Mouse (Mus musculus) layer of hippocampus, adult 11-12 months (tissue): Measurements from ENCODE around the gene Abi1.
"Not testable (repeated sequence)": the region's sequence is repeated elsewhere in the genome, so short reads cannot be mapped to it uniquely, and the experiment has no call there.

Experiments
- DNase-seq: peaks from one replicate; pipeline ENCODE4 v3.0.0; 2022; ENCODE audit warnings: low spot score

The Abi1 gene

DNA sequence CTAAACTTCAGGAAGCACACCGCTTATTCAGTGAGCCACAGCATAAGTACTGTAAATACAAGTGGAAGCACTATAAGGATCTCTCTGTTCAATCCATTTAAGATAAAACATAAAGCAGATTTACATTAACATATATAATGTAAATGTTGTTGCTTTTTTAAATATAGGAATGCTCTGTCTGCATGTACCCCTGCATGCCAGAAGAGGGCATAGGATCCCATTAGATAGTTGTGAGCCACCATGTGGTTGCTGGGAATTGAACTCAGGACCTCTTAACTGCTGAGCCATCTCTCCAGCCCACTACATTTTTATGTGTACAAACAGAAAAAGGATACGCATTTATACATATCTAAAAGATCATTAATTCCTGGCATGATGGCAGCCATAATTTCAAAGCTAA lies 78.4 kb downstream of the Abi1 start:
- DNase-seq = no peak

DNA sequence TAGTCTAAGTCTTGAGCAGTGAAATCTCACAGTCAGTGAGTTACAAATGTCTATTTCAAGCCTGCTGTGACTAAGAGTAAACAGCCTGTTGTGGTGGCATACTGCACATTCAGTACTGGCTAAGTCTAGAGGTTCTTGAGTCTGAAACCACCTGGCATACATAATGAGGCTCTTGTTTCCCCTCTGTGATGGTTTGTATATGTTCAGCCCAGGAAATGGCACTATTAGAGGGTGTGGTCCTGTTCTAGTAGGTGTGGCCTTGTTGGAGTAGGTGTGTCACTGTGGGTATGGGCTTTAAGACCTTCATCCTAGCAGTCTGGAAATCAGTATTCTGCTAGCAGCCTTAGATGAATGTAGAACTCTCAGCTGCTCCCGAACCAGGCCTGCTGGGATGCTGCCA lies 82.6 kb downstream of the Abi1 start:
- no peak for DNase-seq

DNA sequence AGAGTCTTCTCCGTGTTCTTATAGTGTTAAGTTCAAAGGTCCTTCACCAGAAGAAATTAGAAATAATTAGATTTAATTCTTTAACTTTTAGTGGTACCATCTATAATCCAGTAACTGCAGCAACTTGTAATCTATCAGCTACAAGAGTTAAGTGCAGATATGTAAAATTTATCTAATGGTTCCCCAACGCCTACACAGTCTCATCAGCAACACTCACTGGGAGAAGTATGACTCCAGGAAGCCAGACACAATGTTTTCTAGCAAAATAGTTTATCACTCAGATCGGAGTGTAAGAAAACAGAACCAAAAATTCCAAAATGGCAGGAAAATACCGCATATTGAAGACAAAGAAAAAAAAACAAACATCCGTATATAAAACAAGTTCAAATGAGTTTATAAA lies 84.1 kb downstream of the Abi1 start:
- DNase-seq = no peak

DNA sequence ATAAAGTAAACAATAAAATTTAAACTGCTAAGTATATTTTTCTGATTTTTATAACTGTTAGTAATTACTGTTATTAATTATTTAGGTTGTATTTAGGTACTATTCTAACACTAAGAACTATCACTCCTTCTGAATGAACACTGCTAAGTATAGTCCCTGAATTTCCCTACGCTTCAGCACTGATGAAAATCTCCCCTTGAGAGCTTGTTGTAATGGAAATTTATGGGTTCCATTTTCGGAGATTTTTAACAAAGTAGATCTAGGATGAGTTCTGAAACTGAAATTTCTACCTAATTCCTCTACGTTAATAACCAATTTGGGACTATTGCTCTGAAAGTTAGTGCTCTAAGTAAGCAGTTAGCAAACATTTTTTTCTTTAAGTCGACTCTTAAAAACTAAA lies 85.8 kb downstream of the Abi1 start:
- DNase-seq = no peak

DNA sequence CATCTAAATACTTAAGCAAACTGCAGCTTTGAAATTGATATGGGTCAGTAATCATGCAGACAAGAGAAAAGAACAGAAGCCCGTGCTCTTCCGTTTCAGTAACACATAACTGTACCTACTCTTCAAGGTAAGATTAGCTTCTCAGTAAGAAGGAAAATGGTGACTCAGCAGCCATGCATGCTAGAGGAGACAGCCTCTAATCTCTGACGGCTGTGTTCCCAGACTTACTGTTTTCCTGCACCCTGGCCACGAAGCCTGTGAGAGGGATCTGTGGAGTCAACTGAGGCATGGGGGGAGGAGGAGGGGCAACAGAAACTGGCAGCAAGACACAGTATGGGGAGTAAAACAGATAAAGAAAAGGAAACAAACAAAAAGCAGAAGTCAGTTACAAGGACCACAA lies 90.1 kb downstream of the Abi1 start:
- DNase-seq = no peak

DNA sequence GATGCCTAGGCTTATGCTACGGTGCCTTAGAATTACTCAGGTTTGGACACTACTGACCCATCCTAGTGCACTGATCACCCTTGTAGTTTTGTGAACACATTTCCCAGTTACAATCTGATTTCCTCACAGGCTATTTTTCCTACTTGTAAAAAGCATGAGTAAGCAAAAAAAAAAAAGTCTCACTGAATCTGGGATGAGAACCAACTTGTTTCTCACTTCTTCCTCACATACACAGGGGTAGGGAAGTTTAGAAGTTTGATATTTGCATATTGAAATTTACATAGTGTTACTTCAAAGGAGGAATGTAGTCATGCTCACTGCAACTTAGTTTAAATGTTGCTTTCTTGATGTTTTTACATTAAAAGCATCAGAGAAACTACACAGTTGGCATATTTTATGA lies 106.5 kb downstream of the Abi1 start:
- no peak for DNase-seq

DNA sequence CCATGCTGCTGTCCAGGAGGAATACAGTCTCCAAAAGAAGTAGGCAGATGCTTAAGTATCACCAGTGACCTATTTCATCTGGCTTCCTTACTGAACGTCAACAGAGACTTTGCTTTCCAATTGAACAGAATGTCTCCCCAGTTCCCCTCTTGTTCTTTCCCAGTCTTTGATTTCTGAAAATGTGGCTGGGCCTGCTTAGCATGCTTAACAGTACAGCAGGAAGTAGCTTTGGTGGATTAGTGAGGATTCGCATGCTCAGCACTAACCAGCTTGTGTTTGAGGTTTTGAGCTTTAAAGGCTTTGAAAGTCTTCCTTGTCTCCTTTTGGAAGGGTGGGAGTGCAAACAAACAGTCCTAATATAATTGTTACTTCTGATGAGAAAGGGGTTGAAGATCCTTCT lies 111.8 kb downstream of the Abi1 start:
- DNase-seq = no peak

DNA sequence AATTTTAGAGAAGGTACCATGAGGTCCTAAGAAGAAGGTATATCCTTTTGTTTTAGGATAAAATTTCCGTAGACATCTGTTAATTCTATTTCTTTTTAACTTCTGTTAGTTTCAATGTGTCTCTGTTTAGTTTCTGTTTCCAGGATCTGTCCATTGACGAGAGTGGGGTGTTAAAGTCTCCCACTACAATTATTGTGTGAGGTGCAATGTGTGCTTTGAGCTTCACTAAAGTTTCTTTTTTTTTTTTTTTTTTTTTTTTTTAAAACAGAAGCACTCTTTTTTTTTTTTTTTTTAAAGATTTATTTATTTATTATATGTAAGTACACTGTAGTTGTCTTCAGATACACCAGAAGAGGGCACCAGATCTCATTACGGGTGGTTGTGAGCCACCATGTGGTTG lies 114.1 kb downstream of the Abi1 start:
- DNase-seq = not testable (repeated sequence)

DNA sequence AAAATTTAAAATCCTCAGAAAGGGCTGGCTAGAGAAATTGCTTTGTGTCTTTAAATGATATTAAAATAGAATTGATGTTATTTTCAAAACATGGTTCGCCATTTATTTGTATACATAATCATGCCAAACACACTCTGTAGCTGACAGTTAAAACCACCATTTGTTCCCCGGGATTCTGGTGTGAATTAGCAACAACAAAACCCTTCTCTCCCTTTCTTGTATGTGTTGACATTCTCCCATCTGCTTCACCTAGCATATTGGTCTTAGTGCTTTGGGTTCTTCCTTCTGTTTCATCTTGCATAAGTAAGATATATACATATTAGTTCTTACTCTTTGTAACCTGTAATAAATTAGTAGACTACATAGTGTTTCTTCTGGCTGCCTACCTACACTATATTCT lies 121.4 kb downstream of the Abi1 start:
- DNase-seq = no peak

DNA sequence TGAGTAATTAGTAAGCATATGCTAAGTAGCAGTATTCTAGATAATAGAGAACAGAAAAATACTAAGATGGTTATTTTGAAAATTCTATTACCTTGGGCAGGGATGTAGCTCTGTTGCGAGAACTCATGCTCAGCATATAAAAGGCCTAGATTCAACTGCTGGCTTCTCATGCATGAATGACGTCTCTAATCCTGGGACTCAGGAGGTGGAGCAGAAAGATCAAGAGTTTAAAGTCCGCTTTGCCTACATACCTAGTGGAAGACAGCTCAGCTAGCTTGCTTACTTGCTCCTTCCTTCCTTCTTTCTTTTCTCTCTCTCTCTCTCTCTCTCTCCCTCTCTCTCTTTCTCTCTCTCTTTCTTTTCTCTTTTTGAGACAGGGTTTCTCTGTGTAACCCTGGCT lies 125.6 kb downstream of the Abi1 start:
- no peak for DNase-seq

DNA sequence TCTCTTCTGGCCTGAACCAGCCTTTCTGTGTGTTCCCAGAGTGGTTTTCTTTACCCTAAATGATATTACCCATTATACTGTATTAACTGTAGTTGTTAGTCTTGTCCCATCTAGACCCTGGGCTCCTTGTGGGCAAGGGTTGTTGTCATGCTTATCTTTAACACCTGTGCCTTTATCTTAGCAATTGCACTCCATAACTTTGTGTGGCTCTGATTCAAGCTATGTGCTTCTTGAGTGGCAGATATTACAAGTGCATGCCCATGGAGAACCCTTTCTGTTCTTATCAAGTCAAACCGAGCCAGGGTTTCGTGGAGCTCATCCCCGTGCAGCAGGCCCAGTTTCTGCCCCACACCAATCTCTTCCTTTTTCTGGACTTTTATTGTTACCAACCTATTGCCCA lies 136.1 kb downstream of the Abi1 start:
- DNase-seq = no peak

DNA sequence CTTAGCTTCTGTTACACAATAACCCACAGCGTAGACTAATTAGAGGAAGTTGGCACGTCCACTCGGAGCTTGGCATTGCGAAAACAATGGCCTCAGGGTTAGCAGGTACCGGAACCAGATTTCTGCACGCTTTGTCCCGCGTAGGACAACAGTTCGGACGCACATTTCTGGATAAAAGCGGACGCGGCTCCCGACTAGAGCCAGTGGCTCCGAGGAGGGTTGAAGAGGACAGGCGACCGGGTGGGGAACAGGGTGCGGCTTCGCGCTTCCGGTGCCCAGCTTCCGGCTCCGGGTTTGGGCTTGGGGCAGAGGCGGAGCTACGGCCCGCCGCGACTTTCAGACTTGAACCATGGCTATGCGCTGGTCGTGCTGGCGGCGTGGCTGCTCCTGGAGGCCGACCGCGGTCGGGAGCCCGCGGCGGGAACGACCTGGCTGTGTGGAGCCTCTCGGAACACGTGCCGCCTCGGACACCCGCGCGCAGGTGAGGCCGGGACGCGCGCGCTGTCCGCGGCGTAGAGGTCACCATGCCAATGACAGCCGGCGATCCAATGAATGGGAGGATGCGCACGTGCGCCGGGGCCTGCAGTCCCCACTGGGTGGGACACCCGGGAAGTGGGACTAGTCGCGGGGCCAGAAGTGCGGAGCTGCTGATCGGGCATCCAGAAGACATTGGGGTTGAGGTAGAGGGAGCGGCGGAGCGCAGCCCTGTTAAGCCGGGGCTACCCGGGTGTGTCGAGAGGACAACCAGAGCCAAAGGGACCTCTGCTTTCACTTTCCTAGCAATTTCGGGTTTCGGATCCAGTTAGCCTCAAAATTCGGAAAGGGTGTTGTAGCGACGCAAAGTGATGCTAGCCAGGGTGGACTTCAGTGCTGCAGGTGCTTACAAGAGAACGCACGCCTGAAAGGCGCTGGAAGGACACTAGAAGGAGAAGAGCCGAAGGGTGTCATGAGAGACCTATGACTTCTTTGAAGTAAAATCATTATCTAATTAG lies 144.5 kb downstream of the Abi1 start, which contains the start of gene Pdss1:
Gene Pdss1, plus strand, starts transcription at position 241 of the 992 bp plus-strand sequence.
- DNase-seq = peak; percentile 89

DNA sequence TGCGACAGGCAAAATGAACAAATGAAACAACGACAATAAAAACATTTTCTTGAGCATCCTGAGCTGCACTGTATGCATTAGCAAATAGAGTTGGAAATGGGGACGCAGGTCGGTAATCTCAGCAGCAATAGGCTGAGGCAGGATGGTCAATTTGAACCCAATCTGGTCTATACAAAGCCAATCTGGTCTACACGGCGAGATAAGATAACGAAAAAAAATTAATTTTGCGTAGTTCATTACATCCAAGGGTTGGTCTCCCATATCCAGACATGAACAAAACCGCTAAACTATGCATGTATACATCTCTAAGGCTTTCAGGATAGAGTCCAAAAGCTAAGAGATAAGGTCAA lies 145.1 kb downstream of the Abi1 start:
- no peak for DNase-seq
